Mouse (Mus musculus): Measurements from ENCODE around the gene Hhatl. TPM values are rescaled to one million over a fixed set of nuclear protein-coding genes. Genes with fewer than 3 reads are reported as not detected.

The Hhatl gene
- 0.22 and 0.43 TPM in 2 replicates for polyA plus RNA-seq (2015; fragmentation: Nextera tagmentation; extraction: Ambion mirVana)

DNA sequence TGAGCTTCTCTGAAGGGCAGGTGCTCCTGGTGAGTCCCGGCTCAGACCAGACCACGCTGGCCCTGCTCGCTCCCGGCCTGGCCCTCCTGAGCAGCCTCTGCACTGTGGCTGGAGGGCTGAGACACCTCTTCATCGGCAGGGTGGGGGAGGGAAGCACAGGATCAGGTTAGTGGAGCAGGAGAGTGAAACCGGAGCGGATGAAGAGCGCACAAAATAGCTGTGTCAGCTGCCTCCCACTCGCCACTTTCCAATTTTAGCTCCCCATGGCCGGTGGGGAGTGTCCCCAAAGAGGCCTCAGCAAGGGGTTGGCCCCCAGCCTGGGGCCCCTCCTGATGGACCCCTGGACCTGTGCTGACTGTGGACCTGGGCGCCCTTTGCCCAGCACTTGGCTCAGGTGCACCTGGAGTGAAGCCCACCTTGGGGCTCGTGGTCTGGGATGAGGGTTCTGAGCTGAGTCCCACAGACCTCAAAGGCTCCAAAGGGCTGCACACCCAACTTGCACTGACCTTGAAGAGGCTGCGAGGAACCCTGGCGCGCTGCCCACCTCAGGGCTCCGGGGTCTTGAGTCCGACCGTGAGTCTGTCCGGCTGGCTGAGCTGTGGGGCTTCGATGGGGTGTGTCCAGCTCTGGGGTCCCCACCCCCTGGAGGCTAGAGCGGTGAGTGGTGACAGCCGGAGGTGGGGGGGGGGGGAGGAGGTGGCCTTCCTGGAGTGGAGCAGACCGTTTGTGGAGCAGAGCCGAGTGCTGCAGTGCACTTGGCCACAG, at the start of gene Hhatl:
Gene Hhatl (minus strand): TSS at position 751 of the 765 bp plus-strand sequence.

DNA sequence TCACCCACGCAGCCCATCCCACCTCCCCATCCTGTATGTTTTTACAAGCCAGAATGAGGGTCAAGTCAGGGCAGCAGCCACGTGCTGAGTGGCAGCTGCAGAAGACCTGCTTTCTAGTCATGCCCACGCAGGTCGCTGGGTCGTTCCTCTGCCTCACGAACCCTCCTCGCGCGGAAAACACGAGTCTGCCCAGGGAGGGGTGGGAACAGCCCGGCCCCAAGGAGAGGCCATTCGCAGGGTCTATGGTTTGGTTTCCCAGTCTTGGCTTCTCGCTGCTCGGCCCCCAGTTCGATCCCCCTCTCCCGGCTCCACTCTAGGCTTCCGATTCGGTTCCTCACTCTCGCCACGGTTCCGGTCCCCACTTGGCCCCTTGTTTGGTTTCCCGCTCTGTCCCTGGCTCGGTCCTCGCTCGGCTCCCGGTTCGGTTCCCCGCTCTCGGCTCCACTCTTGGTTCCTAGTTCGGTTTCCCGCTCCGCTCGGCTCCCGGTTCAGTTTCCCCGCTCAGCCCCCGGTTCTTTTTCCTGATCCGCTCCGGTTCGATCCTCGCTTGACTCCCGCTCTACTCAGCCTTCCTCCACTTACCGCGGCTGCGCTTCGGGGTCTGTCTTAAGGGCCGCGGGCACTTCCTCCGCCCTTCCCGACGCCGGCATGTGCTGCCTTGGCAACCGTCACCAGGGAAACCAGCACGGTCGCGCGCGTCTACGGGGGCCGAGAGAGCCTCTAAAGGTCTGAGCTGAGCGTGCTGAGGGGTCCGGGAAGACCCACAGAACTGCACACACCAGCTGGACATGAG, 46.7 kb upstream of the Hhatl start, which contains the start of gene Ccdc13:
Gene Ccdc13 (minus strand): TSS at position 633 of the 793 bp plus-strand sequence.

DNA sequence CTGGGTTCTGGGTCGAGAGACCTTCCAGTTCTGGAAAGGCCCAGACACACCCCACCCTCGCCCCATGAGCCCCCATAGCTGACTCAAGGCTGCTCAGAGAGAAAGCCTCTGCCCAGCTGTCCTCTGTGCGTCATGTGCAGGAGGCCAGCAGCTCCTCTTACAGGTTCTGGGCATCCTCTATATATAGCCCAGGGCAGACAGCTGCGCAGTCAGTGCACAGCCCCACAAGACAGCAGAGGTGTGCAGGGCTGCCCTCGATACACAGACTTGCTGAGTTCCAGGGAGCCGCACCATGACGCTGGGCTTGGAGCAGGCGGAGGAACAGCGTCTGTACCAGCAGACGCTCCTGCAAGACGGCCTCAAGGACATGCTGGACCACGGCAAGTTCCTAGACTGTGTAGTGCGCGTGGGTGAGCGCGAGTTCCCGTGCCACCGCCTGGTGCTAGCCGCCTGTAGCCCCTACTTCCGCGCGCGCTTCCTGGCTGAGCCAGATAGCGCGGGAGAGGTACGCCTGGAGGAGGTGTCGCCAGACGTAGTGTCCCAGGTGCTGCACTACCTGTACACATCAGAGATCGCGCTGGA, 14.7 kb downstream of the Hhatl start, which contains the start of gene Klhl40:
Gene Klhl40 (plus strand): TSS at position 124 of the 582 bp plus-strand sequence.

DNA sequence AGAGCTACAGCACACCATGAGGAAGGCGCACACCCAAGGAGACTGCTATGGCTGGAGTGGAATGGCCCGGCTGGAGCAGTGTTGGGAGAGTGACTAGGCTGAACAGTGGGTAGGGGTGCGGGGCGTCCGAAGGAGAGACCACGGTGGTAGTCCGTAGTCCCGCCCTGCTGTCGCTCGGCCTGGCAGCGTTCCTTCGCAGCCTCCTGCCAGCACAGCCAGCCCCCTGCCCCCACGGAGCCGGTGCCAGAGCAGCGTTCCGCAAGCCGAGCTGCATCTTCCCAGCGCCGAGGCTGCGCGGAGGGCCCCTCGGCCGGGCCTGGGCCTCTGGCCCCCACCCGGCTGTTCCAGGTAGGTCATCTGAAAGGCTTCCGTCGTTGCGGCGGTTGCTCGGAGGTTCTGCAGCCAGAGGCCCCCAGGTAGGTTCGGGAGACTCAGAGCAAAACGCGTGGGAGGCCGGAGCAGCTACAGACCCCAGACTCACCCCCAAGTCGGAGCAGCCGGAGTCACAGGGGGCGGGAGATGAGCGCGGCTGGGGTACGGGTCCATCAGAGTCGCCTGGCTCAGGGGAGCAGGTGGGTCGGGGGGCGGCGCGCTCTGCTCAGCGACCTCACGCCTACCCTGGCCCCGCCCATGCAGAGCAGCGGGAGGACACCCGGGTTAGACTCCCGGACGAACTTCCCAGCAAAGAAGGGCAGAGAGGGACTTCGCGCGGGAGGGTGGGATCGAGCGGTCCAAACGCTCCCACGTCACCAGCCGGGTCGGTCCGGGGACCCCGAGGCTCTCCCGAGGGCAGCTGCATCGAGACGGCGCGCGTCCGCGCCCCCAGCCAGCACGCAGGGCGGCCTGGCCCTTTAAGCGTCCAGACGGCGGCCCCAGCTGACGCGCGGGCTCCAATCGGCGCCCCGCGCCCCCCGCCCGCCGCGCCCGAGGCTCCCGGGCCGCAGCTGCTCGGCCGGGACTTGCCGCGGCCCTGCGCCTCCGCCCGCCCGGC, 32.9 kb downstream of the Hhatl start, which contains the start of gene Zfp651:
Gene Zfp651 (plus strand): TSS at position 240 of the 991 bp plus-strand sequence.

Other genes starting within 250 kb of the Hhatl start
- 0.33 TPM in 1 of 2 replicates, not detected in the other for gene Lyzl4, start 150.4 kb downstream of the Hhatl start, polyA plus RNA-seq (2015; fragmentation: Nextera tagmentation; extraction: Ambion mirVana)
- 0.06 and 0.22 TPM in 2 replicates for gene Vipr1, start 149.8 kb downstream of the Hhatl start, polyA plus RNA-seq (2015; fragmentation: Nextera tagmentation; extraction: Ambion mirVana)
- gene Sec22c, start 87.0 kb downstream of the Hhatl start, polyA plus RNA-seq (2015; fragmentation: Nextera tagmentation; extraction: Ambion mirVana): 4.9 and 5.5 TPM in 2 replicates
- 170 and 246 TPM in 2 replicates for gene Ss18l2, start 82.2 kb downstream of the Hhatl start, polyA plus RNA-seq (2015; fragmentation: Nextera tagmentation; extraction: Ambion mirVana)
- gene Nktr, start 73.3 kb downstream of the Hhatl start, polyA plus RNA-seq (2015; fragmentation: Nextera tagmentation; extraction: Ambion mirVana): 23.0 and 29.5 TPM in 2 replicates
- 21.6 and 22.9 TPM in 2 replicates for gene Zfp651, start 33.2 kb downstream of the Hhatl start, polyA plus RNA-seq (2015; fragmentation: Nextera tagmentation; extraction: Ambion mirVana)
- gene Klhl40, start 14.9 kb downstream of the Hhatl start, polyA plus RNA-seq (2015; fragmentation: Nextera tagmentation; extraction: Ambion mirVana): 0.46 and 1.4 TPM in 2 replicates
- gene Ccdc13, start 47.0 kb upstream of the Hhatl start, polyA plus RNA-seq (2015; fragmentation: Nextera tagmentation; extraction: Ambion mirVana): 0.43 and 0.99 TPM in 2 replicates
- gene Higd1a, start 65.9 kb upstream of the Hhatl start, polyA plus RNA-seq (2015; fragmentation: Nextera tagmentation; extraction: Ambion mirVana): 116 and 152 TPM in 2 replicates
- 1.0 and 1.2 TPM in 2 replicates for gene Ackr2, start 105.8 kb upstream of the Hhatl start, polyA plus RNA-seq (2015; fragmentation: Nextera tagmentation; extraction: Ambion mirVana)
- gene Cyp8b1, start 123.8 kb upstream of the Hhatl start, polyA plus RNA-seq (2015; fragmentation: Nextera tagmentation; extraction: Ambion mirVana): 3.2 and 4.2 TPM in 2 replicates
- 2.3 and 2.5 TPM in 2 replicates for gene Fam198a, start 158.5 kb upstream of the Hhatl start, polyA plus RNA-seq (2015; fragmentation: Nextera tagmentation; extraction: Ambion mirVana)
- gene Pomgnt2, start 204.6 kb upstream of the Hhatl start, polyA plus RNA-seq (2015; fragmentation: Nextera tagmentation; extraction: Ambion mirVana): 14.9 and 17.6 TPM in 2 replicates